Mouse (Mus musculus) forebrain, embryonic 16.5 days (tissue): Measurements from ENCODE around the gene Vdac1. TPM values are rescaled to one million over a fixed set of nuclear protein-coding genes. Genes with fewer than 3 reads are reported as not detected.

ENCODE experiments used
- ATAC-seq: fragments of 200-750 bp; cut with Nextera tagmentation; 2 replicates; pipeline ENCODE4 v1.8.0; 2017; ENCODE audit warnings: mild to moderate bottlenecking, moderate library complexity
- H3K27ac ChIP-seq: fragments of 300-500 bp; sonication (generic); 2 replicates; pipeline ENCODE4 v1.5.1; 2014; ENCODE audit warnings: low read length, control low read depth
- H3K27me3 ChIP-seq: fragments of 300-500 bp; sonication (generic); replicated peaks from 2 replicates; pipeline ENCODE4 v1.6.1; 2014; ENCODE audit warnings: low read length; ENCODE audit not compliant: control insufficient read depth, insufficient read depth
- H3K36me3 ChIP-seq: fragments of 300-500 bp; sonication (generic); 2 replicates; pipeline ENCODE4 v1.6.1; 2014; ENCODE audit not compliant: control insufficient read depth, insufficient read depth
- H3K4me1 ChIP-seq: fragments of 300-500 bp; sonication (generic); replicated peaks from 2 replicates; pipeline ENCODE4 v1.6.1; 2014; ENCODE audit warnings: low read length; ENCODE audit not compliant: control insufficient read depth, insufficient read depth
- H3K4me2 ChIP-seq: fragments of 300-500 bp; sonication (generic); 2 replicates; pipeline ENCODE4 v1.6.1; 2014; ENCODE audit warnings: mild to moderate bottlenecking, low read length, control low read depth
- H3K4me3 ChIP-seq: fragments of 300-500 bp; sonication (generic); replicated peaks from 2 replicates; pipeline ENCODE4 v1.5.1; 2014; ENCODE audit warnings: mild to moderate bottlenecking, low read length, control low read depth
- H3K9ac ChIP-seq: fragments of 300-500 bp; sonication (generic); replicated peaks from 2 replicates; pipeline ENCODE4 v1.6.1; 2014; ENCODE audit warnings: low read depth, low read length, control low read depth
- H3K9me3 ChIP-seq: fragments of 300-500 bp; sonication (generic); 2 replicates; pipeline ENCODE4 v1.6.1; 2016; ENCODE audit warnings: low read length; ENCODE audit not compliant: control insufficient read depth
- WGBS: fragments of 180-500 bp; shearing (Covaris S2); extraction: QIAGEN DNeasy Blood & Tissue Kit; methylation state at CpG from one replicate; pipeline ENCODE4 v1.1.7; 2014; 5-methylcytosine and 5-hydroxymethylcytosine counted together
- polyA plus RNA-seq: library from polyadenylated mRNA; unstranded; fragments of >200 nt; fragmentation: Nextera tagmentation; extraction: Ambion mirVana; gene quantifications from 2 replicates; pipeline ENCODE4 v1.2.1, GENCODE M21; 2015

Gene Vdac1
- polyA plus RNA-seq, 1 experiment from 2014 or later: 341 TPM

DNA sequence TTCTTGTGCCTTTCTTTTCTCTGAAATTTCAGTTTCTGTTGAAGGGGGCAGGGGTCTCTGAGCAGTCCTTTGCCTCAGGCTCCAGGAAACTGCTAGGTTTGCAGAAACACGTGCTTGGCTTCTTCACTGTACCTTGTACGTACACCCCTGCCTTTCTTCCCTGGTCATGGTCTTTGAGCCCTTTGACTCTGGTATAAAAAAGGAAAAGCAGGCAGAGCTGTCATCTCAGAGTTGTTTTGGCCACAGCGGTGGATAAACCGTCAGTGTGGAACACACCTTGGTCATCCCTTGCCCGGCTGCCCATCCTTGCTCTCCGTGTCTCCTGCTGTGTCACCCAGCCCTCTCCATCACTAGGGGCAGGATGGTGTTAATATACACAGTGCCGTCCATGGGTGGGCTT, 59.2 kb downstream of the Vdac1 start:
- Histone ChIP-seq H3K9me3 (no peaks in the 10 kb centered on the region), H3K4me1 (no peaks in the 10 kb centered on the region), H3K27me3 (no peaks in the 10 kb centered on the region), H3K4me2 (no peak overlapping the region), H3K27ac (no peak overlapping the region), H3K9ac (no peak overlapping the region), H3K4me3 (no peak overlapping the region), H3K36me3 (no peaks in the 10 kb centered on the region)
- WGBS: 85% methylated on average over 7 of the region's 7 CpGs
- ATAC-seq: no peak

DNA sequence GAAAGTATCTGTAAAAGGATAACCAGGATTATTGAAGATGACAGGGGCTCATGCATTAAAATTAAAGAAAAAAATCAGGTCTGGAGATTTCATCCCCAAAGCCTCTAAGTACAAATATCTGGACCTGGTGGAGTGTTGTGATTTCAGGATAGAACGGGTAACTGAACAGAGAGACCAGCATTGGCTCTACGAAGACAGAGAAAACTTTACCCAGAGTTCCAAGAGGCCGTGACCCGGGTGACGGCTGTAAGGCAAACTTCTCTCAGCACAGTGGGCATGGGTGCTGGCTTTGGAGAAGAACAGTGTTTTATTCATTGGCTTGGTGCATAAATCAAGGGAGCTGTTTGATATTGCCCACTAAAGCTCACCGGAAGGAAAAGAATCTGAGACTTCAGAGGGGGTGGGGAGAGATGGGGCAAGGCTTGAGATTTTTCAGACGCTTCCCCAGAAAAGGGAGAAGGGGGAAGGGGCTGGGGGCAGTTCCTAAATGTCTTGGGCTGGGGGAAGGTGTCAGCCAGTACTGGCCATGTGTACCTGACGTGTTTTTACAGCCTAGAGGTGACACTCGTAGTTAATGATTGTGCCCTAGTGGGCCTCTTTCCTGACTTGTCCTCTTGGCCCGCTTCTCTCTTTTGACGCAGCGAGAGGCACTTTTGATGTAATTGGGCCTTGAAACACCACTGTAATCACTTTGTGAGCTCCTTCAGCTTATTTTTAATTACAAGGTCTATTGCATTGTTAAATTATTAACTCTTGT, 59.8 kb downstream of the Vdac1 start:
- H3K36me3 ChIP-seq: no peaks in the 10 kb centered on the region
- no peak overlapping the region for H3K4me3 ChIP-seq
- WGBS: 73% methylated on average over 12 of the region's 12 CpGs
- H3K4me1 ChIP-seq: no peaks in the 10 kb centered on the region
- H3K9me3 ChIP-seq: no peaks in the 10 kb centered on the region
- no peak for ATAC-seq
- no peak overlapping the region for H3K9ac ChIP-seq
- H3K4me2 ChIP-seq: no peak overlapping the region
- H3K27me3 ChIP-seq: no peaks in the 10 kb centered on the region
- H3K27ac ChIP-seq: no peak overlapping the region

DNA sequence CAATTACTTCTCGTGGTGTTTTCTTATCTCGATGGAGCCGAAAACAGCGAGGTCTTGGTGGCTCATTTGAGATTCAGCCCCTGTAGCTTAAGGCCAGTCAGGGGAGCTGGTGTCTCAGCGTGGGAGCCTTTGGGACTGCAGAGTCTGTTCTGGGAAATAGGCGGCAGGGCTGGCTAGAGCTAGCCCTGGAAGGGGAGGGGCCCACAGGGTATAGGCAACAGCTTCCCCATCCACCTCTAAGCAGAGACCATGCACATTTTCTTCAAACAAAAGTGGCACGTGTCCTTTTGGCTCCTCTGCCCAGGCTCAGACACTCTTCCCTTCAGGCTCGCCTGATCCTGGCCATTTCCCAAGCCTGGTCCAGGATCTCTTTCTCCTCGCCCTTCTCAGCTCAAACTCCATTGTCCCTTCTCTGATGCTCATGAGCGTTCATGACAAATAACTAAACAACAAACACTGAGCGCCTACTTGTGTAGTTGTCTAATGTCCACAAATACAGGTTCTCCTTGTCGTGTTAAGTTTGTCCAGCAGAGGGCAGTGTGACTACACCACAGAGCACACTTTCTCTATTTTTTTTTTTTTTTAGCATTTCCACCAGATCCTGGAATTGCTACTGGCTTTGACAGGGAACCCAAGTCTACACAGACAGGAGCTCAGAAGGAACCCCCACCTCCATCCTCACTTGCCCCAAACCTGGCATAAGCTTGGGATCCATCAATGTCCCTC, 60.6 kb downstream of the Vdac1 start:
- no peaks in the 10 kb centered on the region for H3K9me3 ChIP-seq
- H3K27ac ChIP-seq: no peak overlapping the region
- H3K9ac ChIP-seq: no peak overlapping the region
- H3K4me3 ChIP-seq: no peak overlapping the region
- no peaks in the 10 kb centered on the region for H3K27me3 ChIP-seq
- ATAC-seq: peak; percentile 47; the same call in 1 of the 2 replicates
- H3K4me1 ChIP-seq: no peaks in the 10 kb centered on the region
- H3K36me3 ChIP-seq: no peaks in the 10 kb centered on the region
- H3K4me2 ChIP-seq: no peak overlapping the region
- 17% methylated on average over 12 of the region's 12 CpGs for WGBS

DNA sequence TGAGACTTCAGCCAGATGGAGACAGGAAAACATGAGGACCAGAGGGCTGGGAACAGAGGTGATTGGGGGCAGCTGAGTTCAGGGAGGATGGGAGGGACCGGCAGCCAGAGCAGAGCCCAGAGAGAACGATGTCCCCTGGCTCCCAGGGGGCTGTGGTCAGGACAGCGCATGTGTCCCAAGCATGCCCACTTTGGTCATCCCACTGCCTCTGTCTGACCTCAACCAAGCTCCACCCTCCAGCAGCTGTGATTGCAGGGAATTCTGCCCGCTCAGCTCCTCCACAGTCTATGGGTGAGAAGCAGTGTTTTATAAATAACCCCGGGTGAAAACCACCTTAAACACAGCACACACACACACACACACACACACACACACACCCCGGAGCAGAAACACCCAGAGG, 68.8 kb downstream of the Vdac1 start:
- H3K9me3 ChIP-seq: peaks cover 5% of the 10 kb centered on the region; the same call in 1 of the 2 replicates
- H3K27me3 ChIP-seq: peaks cover 5% of the 10 kb centered on the region; the same call in 1 of the 2 replicates
- H3K4me1 ChIP-seq: peaks cover 7% of the 10 kb centered on the region; the same call in 1 of the 2 replicates
- WGBS: 81% methylated on average over 6 of the region's 6 CpGs
- no peak overlapping the region for H3K27ac ChIP-seq
- H3K4me3 ChIP-seq: no peak overlapping the region
- no peak overlapping the region for H3K9ac ChIP-seq
- ATAC-seq: no peak
- H3K36me3 ChIP-seq: no peaks in the 10 kb centered on the region
- no peak overlapping the region for H3K4me2 ChIP-seq

DNA sequence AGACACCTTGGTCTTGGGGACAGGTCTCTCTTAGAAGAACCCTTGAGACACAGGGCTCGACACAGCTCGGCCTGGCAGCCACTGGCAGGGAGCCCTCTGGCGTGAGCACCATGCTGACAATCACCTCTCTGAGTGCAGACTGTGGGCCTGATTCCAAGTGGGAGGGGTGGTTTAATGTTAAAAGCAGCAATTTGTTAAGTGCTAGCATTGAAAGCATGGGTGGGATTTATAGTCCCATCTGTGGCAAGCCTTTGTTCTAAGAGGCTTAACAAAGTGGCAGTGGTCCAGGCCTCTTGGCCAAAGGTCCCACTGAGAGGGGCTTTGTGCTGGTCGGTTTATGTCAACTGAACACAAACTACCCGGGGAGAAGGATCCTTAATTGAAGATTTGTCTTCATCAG, 70.9 kb downstream of the Vdac1 start:
- Histone ChIP-seq H3K27ac (no peak overlapping the region), H3K4me1 (peaks cover 4% of the 10 kb centered on the region; the same call in 1 of the 2 replicates), H3K27me3 (peaks cover 5% of the 10 kb centered on the region; the same call in 1 of the 2 replicates), H3K9ac (no peak overlapping the region), H3K36me3 (no peaks in the 10 kb centered on the region), H3K4me2 (no peak overlapping the region), H3K4me3 (no peak overlapping the region), H3K9me3 (peaks cover 5% of the 10 kb centered on the region; the same call in 1 of the 2 replicates)
- ATAC-seq: peak; percentile 93
- WGBS: 20% methylated on average over 5 of the region's 5 CpGs

DNA sequence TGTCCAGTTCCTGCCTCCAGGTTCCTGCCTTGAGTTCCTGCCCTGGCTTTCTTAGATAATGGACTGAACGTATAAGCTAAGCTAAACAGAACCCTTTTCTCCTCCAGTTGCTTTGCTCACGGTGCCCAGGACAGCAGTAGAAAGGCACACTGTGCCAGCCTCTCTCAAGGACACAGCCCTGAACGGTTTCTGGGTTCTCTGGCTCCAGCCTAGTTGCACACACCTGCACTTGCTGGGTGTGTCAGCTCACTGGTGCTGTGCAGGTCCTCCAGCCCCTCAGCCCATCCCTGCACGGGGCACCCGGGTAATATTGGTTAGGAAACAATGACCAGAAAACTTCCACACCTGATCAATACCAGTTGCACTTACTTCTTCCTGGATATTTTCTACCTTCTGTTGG, 71.5 kb downstream of the Vdac1 start:
- H3K9ac ChIP-seq: no peak overlapping the region
- no peak overlapping the region for H3K27ac ChIP-seq
- H3K4me1 ChIP-seq: peaks cover 4% of the 10 kb centered on the region; the same call in 1 of the 2 replicates
- no peak for ATAC-seq
- H3K4me3 ChIP-seq: no peak overlapping the region
- peaks cover 5% of the 10 kb centered on the region; the same call in 1 of the 2 replicates for H3K27me3 ChIP-seq
- H3K36me3 ChIP-seq: no peaks in the 10 kb centered on the region
- H3K4me2 ChIP-seq: no peak overlapping the region
- H3K9me3 ChIP-seq: peaks cover 5% of the 10 kb centered on the region; the same call in 1 of the 2 replicates
- 80% methylated on average over 5 of the region's 5 CpGs for WGBS

DNA sequence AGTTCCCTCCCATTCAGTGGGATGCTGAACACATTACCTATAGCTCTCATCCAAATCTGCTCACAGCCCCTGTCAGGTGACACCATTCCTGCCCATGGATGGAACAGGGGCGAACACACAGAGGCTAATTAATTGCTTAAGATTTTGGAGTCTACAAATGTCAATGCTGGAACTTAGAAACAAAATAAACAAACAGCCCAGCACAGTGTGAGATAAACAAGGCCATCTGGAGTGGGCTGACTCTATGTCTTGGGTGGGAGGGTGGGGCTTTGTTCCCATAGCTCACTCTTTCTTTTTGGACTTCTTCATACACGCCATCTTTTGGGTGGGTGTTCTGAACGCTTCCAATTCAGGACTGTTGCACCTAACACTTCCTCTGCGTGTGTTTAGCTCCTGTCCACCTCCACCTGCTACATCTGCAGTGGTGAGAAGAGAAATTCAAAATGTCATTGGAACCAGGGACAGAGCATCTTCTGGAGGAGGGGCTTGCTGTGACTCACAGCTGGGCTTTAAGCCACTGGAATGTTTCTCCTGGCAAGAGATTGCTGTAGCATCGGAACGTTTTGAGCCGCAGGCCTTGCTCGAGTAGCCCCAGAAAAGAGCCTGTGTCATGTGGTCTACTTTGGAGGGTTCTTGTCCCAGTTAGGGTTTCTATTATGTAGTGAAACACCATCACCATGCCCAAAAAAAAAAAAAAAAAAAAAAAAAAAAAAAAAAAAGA, 72.6 kb downstream of the Vdac1 start:
- no peak overlapping the region for H3K4me3 ChIP-seq
- H3K4me2 ChIP-seq: no peak overlapping the region
- H3K27me3 ChIP-seq: peaks cover 5% of the 10 kb centered on the region; the same call in 1 of the 2 replicates
- no peaks in the 10 kb centered on the region for H3K36me3 ChIP-seq
- H3K9me3 ChIP-seq: peaks cover 5% of the 10 kb centered on the region; the same call in 1 of the 2 replicates
- H3K4me1 ChIP-seq: peaks cover 4% of the 10 kb centered on the region; the same call in 1 of the 2 replicates
- ATAC-seq: no peak
- WGBS: 72% methylated on average over 8 of the region's 8 CpGs
- H3K27ac ChIP-seq: no peak overlapping the region
- H3K9ac ChIP-seq: no peak overlapping the region

DNA sequence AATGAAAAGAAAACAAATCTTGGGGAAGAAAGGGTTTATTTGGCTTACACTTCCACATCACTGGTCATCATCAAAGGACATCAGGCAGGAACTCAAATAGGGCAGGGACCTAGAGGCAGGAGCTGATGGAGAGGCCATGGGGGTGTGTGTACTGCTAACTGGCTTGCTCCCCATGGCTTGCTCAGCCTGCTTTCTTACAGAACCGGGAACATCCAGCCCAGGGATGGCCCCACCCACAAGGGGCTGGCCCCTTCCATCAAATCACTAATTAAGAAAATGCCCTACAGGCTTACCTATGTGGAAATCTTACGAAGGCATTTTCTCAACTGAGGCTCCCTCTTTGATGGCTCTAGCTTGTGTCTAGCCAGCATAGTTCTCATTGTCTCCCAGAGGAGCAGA, 73.1 kb downstream of the Vdac1 start:
- WGBS: 38% methylated on average over 2 of the region's 2 CpGs
- no peak overlapping the region for H3K9ac ChIP-seq

DNA sequence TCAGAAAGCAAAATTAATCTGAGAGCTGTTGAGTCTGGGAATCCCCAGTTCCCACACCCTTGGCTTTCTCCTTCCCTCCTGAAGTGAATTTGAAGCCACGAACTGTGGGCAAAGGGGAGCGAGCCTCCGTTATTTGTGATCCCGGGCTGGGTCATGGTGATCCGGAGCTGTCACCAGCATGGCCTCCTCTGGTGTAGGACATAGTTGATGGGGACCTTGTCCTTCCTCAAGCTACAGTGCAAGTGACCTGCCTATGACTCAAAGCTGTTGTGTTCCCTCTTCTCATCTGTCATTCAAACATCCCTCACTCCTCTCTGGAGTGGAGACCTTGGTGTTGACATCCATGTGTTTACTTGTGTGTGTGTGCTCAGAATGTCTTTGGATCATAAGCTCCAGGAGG, 74.8 kb downstream of the Vdac1 start:
- WGBS: 91% methylated on average over 5 of the region's 5 CpGs
- no peak overlapping the region for H3K9ac ChIP-seq
- H3K4me1 ChIP-seq: peaks cover 4% of the 10 kb centered on the region; the same call in 1 of the 2 replicates
- H3K4me3 ChIP-seq: no peak overlapping the region
- no peak overlapping the region for H3K27ac ChIP-seq
- no peak for ATAC-seq
- H3K4me2 ChIP-seq: no peak overlapping the region
- H3K36me3 ChIP-seq: no peaks in the 10 kb centered on the region
- H3K9me3 ChIP-seq: peaks cover 5% of the 10 kb centered on the region; the same call in 1 of the 2 replicates
- H3K27me3 ChIP-seq: peaks cover 2% of the 10 kb centered on the region; the same call in 1 of the 2 replicates

More for the DNA sequence above, 73.1 kb downstream of the Vdac1 start:
- H3K27ac ChIP-seq: no peak overlapping the region
- ATAC-seq: no peak
- peaks cover 5% of the 10 kb centered on the region; the same call in 1 of the 2 replicates for H3K9me3 ChIP-seq
- H3K4me2 ChIP-seq: no peak overlapping the region
- H3K36me3 ChIP-seq: no peaks in the 10 kb centered on the region
- H3K4me3 ChIP-seq: no peak overlapping the region
- H3K4me1 ChIP-seq: peaks cover 4% of the 10 kb centered on the region; the same call in 1 of the 2 replicates
- H3K27me3 ChIP-seq: peaks cover 5% of the 10 kb centered on the region; the same call in 1 of the 2 replicates
